Mouse (Mus musculus) olfactory bulb, adult 2 months (tissue): ENCODE measurements around the gene Hdac9.

Experiments
- CTCF ChIP-seq: fragments of 200-500 bp; IDR thresholded peaks from 2 replicates; pipeline ENCODE4 v1.5.1; 2012; ENCODE audit warnings: low read depth, mild to moderate bottlenecking, low read length, moderate library complexity; ENCODE audit not compliant: insufficient read depth
- POLR2A ChIP-seq: fragments of 200-500 bp; IDR thresholded peaks from 2 replicates; pipeline ENCODE4 v1.6.1; 2012; ENCODE audit warnings: mild to moderate bottlenecking, low read depth, low read length, moderate library complexity; ENCODE audit not compliant: insufficient read depth

DNA sequence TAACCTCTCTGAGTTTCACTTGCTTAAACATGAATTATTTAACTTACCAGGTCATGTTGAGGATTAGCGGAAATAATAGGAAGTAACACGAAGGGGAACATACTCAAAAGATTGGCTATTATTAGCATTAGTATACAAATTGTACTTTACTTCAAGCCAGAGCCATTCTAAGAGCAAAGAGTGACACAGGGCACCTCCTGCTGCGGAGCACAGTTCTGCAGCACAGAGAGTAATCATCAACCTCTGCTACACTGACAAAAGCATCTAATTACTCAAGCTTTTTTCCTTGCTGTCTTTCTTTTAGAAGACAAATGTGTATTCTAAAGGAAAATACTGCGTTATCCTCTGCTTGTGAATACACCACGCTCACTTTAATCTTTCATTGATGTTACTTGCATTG lies 79.6 kb downstream of the Hdac9 start:
- no peak for TF ChIP-seq CTCF
- TF ChIP-seq POLR2A: no peak
